Mouse (Mus musculus) left cerebral cortex, adult 8-10 months (tissue): ENCODE results near the gene Ccdc14. TPM values are rescaled to one million over a fixed set of nuclear protein-coding genes. Genes with fewer than 3 reads are reported as not detected.
"Not testable (repeated sequence)": the region's sequence is repeated elsewhere in the genome, so short reads cannot be mapped to it uniquely, and the experiment has no call there.

ENCODE experiments used
- DNase-seq, 2 experiments: peaks; one replicate each; pipeline ENCODE4 v3.0.0; 2022; ENCODE audit warnings: low spot score in 2 of 2
- total RNA-seq, 4 experiments: library from RNA; stranded (reverse); gene quantifications; 2 replicates each; pipeline ENCODE4 v1.2.4; 2022

Ccdc14 gene
- total RNA-seq, result 1 to 10 TPM; 3.1 to 4.3 (median 4.0) TPM

DNA sequence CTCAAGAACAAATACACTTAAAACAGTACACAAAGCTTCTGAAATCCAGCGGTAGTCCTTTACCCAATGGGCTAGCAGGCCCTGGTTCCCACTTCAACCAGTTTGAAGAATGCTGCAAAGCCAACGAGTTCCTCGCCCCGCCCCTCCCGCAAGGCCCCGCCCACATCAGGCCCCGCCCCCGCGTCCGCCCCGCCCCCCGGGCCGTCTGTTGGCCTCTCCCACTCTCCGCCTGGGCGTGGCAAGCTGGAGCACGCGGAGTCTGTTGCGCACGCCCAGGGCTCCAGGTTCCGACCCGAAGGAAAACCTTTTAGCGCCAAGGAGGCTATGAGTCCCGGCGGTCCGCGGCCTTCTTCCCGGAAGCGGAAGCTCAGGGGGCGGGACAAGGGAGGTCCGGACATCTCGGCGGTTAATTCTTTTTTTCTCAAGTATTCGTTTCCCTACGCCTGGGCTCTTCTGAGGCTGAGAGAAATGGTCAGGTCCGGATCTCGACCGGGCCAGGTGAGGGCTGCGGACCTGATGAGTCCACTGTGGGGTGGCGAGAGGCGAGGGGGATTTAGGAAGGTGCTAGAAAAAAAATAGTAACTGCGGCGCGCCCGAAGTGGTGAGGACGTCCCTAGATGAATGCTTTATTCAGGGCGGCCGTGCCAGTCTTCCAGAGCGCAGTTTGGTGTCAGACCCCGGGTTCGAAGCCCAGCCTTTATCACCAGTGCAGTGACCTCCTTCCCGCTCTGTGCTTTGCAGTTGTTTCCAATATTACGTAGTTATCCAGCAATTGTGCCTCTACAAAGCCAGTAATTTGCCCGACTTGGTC, at the start of gene Ccdc14:
Gene Ccdc14, plus strand, starts transcription at position 283 of the 811 bp plus-strand sequence.
- peak; percentile 63 to 74 for DNase-seq

DNA sequence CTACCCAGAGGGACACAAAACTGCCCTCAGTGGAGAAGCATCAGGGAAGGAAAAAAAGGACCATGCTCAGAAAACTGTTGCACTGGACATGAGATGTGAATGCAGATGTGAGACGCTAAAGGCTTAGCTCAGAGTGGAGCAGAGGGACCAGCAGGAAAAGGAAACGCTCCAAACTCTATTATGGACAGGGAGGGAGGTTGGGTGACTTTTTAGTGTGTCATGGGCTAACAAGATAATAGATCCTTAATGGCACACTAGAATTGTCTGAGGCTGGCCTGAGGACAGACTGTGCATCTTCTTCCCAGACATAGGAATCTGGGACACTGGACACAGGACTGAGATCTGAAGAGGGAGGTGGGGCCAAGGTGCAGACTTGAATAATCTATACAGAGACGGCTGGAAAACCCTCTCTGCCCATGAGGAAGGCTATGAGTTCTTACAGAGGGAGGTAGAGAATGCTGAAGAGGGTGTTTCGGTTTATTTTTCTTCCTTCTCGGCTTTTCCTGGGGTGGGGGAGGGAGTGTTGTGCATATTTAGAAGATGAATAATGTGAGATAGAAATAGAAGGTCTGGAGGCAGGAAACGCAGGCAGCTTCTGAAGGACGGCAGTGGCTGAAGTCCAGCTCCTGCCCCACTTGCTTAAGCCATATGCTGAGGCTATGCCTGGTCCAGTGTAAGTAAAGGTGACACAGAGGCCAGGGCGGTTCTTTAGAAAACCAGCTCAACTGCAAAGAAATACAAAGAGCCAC, 46.7 kb upstream of the Ccdc14 start:
- peak in 1 of 2 experiments; percentile 77 for DNase-seq

DNA sequence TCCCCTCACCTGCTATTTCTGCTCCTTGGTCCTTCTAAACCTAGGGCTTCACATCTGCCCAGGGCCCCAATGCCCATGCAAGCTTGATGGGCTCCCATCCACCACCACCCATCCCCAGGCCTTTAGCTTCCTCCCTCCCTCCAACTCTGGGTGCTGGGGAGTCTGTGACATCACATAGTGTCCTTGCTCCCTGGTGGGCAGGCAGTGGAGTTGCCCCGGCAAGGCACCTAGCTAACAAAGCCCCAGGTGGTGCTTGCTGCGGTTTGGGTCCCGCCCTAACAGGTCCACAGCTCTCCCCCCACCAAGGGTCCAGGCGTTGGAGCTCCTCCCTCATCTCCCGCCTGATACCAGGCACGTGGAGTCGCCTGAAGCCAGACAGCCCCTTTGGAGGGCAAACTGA, 40.8 kb upstream of the Ccdc14 start, which contains the start of gene Ropn1:
Gene Ropn1, plus strand, starts transcription at position 301 of the 400 bp plus-strand sequence.
- DNase-seq, result no peak

DNA sequence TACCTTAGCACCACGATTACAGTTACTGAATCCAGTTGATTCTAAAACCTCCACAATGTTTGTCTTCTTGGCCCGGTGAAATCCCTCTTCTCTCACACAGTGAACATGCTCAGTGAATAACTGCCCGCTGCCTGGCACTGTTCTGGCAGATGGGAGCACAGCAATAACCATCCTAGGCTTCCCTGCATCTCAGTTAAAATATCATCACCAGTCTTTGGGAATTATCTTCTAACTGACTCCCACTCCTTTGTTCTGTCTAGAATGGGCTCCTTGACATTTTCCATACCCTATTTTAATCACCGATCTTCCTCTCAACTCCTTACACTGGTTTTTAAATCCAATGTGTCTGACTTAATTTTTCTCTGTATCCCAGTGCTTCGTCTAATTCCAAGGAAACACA, 37.4 kb upstream of the Ccdc14 start:
- no peak for DNase-seq

DNA sequence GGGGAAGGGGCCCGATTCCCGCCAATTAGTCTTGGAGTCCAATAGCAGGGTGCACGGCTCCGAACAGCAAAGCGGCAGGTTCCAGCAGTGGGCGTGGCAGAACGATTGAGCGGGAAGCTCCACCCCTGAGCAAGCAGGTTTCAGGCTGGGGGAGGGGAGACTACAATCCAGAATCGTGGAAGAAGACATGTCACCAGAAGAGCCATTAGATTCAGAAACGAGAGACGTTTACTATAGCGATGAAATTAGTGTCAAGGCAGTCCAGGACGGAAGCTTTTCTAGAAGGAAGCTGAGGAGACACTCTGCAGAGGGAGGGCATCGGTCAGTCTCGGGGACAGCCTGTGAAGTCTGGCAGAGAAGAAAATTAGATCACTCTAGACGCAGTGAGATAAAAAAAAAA, 32.9 kb upstream of the Ccdc14 start:
- not testable (repeated sequence) for DNase-seq

DNA sequence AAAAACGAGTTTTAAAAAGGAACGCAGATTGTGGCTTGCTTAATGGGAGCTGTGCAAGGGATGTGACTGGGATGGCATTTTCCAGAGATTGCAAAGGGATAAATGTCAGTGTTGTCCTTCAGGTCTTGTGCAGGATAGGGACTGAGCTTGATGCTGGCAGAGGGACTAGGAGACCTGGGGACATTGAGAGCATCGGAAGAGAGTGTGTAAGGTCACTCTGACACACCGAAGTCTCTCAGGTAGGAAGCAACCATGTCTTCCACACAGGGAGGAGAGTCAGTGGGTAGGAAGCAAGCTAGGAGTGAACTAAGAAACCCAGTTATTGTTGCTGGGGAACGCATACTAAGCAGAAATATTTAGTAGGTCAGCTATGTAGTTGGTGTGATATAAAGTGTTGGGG, 32.4 kb upstream of the Ccdc14 start:
- no peak for DNase-seq

DNA sequence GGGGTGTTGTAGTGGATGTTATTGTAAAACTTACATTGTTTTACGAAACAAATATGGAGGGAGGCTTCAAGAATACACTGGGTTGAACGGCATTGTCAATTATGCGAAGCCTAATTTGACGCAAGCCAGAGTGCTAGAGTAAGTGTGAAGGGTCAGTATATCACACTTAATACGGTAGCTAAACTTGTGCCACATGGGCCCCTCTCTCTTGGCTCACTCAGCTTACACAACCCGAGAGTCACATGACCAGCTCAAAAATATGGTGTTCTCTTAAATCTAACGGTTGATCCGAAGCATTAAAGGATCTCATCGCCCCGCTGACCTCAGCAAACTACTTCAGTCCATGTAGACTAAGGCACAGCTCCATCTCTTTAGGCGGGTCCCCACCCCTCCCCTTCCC, 32.0 kb upstream of the Ccdc14 start:
- DNase-seq, result no peak

DNA sequence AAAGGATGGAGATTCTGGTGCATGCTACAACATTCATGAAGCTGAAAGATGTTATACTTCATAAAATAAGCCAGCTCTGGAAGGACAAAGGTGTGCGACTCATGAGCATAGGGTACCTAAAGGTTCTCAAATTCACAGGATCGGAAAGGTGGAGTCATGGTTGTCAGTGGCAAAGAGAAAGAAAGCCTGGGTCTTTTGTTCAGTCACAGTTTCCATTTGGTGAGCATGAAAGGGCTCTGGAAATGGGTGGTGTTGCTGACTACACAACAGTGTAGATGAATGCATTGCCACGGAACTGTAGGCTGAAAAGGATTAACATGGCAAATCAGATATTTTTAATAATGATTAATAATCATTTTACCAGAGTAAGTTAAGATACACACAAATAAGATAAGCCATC, 25.9 kb upstream of the Ccdc14 start:
- no peak for DNase-seq

DNA sequence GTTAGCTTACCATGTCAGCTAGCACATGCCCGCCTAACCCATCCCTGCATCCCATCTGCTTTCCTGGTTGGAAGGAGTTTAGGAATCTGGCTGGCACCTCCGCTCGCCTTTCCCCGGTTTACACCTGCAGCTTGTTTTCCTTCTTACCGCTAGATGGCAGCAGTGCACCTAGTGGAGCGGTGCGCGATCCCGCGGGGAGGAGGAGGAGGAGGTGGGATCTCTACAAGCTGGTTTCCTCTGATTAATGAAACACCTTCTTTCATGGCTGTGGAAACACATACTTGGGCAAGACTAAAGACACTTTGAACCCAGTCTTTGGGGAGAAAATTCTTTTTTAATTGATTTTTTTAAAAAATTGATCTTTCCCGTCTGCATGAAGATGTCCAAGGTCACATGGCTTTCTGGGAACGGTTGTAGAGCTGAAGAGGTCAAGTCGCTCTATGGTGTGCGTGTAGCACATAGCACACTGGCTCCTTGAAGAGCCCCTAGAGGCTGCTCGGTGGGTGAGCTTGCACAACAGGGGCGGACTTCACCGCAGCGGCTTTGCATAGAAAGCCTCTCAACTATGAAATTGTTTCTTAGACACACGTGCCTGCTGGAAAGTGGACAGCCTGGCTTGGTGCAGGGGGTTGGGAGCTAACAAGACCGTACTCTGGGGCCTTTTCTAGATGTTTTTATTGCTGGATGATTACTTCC, 23.2 kb upstream of the Ccdc14 start:
- DNase-seq, result peak; percentile 33 to 53

DNA sequence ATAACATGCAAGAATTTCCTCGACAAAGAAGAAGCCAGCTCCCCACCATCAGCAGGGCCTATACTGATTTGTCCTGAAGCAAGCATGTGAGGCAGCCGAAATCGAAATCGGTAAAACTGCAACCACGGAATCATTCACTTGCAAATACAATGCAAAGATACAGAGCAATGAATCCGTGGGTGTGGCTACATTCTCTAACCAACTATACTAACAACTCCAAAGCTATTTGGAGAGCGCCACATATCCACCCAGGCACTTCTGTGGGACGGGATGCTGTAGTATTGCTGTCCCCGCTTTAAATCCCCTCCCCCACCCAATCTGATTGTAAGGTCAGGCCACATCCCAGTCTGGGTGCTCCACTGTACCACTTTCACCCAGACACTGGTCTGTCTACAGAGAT, 22.1 kb upstream of the Ccdc14 start:
- no peak for DNase-seq

DNA sequence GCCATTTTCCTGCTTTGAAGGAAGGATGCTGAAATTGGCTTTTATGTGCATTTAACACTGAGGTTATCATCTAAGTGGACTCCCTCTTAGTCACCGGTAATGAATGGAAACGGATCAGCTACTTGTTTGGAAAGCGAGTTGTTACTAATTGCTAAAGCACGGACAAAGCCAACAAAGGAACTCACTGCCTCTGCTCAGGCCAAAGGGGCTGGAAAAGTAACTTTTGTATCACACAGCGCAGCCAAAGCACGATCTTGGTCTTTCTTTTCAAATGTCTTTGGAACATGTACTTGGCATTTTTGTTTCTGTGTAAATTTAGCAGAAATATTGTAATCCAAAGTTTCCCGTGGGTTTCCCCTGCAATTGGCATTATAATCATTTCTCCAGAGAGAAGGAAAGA, 18.4 kb upstream of the Ccdc14 start:
- no peak for DNase-seq

- DNase-seq, result no peak
These were observed 17.6 kb upstream of the Ccdc14 start for GRCm38 (mm10) chr16:34672822-34673221.

DNA sequence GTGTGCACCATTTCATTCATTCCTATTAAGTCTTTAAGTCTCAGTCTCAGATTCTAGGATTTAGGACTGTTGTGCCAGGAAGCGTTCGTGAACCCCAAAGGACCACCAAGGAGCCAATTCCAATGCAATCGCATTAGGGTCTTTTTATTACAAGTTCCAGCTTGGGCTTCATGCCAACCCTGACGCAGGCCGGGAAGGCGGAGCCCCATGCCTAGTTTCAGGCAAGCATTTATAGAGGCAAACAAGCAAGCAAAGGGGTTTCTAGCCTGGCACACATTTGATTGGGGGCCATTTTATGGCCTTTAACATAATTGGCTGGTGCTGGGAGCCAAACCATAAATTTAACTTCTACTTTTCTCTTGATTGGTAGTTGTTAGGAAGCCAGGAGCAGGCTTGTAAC, 16.1 kb upstream of the Ccdc14 start:
- no peak for DNase-seq

DNA sequence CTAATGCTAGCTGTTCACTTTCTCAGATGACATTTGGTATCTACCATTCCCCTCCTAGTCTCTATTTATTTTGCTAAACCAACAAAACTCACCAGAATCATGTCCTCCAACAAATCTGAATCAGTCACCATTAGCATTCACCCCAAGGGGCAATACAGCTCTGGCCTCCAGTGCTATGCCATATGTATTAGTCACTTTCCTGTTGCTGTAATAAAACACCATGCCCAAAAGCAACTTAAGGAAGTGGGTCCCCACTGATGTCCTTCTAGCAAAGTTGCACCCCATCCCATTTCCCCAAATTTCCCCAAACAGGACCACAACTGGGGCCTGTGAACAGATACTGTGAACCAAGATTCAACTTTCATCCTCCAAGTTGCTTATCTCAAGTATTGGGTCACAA, 8.6 kb upstream of the Ccdc14 start:
- no peak for DNase-seq

GRCm38 (mm10) chr16:34689879-34690278, 537 bp upstream of the Ccdc14 start:
- DNase-seq, result no peak

DNA sequence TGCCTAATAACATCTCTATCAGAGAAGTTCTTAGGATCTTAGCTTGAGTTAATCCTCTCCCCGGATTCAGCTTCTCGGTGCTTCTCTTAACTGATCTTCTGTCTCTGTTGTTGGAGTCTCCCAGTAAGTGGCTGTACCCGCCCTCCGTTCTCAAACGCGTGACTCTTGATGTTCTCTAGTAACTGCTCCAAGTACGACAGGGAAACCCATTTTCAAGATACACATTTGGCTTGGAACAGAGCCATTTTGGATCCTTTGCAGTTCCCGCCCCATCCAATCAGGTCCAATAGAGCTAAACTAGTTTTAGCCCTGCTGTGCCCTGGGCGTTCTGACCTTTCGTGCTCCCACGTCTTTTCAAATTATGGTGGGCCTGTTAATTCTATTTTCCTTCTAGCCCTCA, 740 bp downstream of the Ccdc14 start:
- DNase-seq, result no peak

DNA sequence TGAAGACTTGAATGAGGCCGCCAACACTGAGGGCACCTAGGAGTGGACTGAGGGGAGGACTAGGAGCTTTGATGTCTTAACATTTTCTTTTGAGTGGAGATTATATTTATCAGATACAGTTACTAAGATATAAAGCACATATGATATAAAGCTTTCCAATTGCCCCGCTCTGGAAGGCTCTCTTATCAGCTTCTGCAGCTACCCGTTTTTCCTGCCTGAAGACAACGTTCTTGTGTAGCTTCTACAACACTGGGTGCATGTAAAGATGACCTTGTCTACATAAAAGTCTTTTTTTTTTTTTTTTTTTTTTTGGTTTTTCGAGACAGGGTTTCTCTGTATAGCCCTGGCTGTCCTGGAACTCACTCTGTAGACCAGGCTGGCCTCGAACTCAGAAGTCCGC, 4.1 kb downstream of the Ccdc14 start:
- no peak for DNase-seq

DNA sequence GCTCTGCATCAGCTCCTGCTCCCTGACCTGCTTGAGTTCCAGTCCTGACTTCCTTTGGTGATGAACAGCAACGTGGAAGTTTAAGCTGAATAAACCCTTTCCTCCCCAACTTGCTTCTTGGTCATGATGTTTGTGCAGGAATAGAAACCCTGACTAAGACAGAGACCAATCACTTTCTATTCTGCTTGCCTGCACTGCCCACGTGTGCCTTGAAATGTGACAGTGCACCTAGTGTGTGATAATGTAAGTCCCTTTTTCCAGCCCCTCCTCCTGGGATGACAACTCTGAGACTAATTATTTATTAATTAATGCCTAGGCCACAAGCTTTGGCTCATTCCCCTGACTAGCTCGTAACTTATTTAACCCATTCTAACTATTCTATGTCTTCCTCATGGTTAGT, 8.3 kb downstream of the Ccdc14 start:
- not testable (repeated sequence) for DNase-seq

- DNase-seq, result peak; percentile 53 to 59
These were observed 9.9 kb downstream of the Ccdc14 start for GRCm38 (mm10) chr16:34700165-34700827.

GRCm38 (mm10) chr16:34700828-34701216, 10.4 kb downstream of the Ccdc14 start:
- DNase-seq, result no peak

- no peak for DNase-seq
These were observed 15.6 kb downstream of the Ccdc14 start for GRCm38 (mm10) chr16:34706019-34706418.
